Mouse (Mus musculus) heart, adult 18-20 months (tissue): Measurements from ENCODE around the gene Gkn2. TPM values are rescaled to one million over a fixed set of nuclear protein-coding genes. Genes with fewer than 3 reads are reported as not detected.
A peak's percentile ranks its signal among the peaks of the same experiment; 100 is the strongest.

Experiments
- DNase-seq, 2 experiments: peaks; one replicate each; pipeline ENCODE4 v3.0.0; 2021 to 2022; ENCODE audit warnings: mixed read lengths in 1 of 2
- long read RNA-seq, 2 experiments: library from polyadenylated mRNA; stranded (forward); transcript quantifications; one replicate each; pipeline ENCODE4 v2.0.0; 2021
- total RNA-seq, 2 experiments: library from RNA; stranded (reverse); gene quantifications; 2 replicates each; pipeline ENCODE4 v1.2.3; 2021

Gkn2 gene
- total RNA-seq = not detected
- long read RNA-seq, experiment 1 = 0 reads
- long read RNA-seq, experiment 2 = 0 reads

- DNase-seq = no peak
Observed at GRCm38 (mm10) chr6:87373057-87373456, at the start of gene Gkn2. TSS of gene Gkn2 (plus strand) at chr6:87373357.

- peak; percentile 21 to 64 for DNase-seq
Observed at GRCm38 (mm10) chr6:87323381-87323780, 49.8 kb upstream of the Gkn2 start.

- DNase-seq = no peak
Observed at GRCm38 (mm10) chr6:87326932-87327331, 46.2 kb upstream of the Gkn2 start.

DNA sequence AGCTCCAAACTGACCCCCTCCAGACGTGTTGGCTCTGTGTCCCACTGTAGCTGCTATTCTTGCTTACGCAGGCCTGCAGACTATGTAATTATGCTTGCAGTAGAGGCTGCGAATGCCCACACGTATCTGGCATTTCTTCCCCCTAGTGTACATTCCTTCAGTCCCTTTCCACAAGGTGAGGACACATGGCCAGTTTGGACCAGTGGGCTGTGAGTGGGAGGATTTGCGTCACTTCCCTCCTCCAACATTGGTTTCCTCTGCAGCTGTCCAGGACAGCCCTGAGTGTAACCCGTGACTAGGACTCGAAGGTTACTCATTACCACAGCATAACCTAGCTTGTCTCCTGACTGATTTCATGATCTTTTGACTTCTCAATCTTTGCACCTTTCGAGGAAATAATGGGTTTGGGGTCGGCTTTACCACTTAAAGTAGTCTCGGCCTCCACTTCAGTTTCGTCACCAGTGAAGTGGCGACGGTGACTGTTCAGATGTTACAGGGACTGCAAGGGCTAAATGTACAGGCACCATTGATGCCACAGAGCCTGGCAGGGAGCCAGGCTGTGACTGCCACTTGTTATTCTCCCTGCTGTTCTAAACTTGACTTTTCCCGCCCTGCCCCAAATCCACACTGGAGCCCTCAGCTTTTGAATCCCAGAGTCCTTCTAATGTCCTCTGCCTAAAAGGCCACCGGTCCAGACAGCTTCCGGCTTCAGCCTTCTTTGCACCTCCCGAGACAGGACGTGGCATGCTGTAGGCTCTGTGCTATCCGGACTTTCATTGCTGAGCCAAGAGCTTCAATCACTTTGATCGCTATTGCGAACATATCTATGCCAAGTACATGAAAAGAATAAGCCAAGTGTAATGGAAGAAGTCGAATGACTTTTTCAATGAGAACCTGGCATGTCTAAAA lies 44.6 kb upstream of the Gkn2 start:
- DNase-seq = no peak

- no peak for DNase-seq
Observed at GRCm38 (mm10) chr6:87332380-87332779, 40.8 kb upstream of the Gkn2 start.

- DNase-seq = peak; percentile 18 to 57
Observed at GRCm38 (mm10) chr6:87334361-87335090, 38.6 kb upstream of the Gkn2 start.

DNA sequence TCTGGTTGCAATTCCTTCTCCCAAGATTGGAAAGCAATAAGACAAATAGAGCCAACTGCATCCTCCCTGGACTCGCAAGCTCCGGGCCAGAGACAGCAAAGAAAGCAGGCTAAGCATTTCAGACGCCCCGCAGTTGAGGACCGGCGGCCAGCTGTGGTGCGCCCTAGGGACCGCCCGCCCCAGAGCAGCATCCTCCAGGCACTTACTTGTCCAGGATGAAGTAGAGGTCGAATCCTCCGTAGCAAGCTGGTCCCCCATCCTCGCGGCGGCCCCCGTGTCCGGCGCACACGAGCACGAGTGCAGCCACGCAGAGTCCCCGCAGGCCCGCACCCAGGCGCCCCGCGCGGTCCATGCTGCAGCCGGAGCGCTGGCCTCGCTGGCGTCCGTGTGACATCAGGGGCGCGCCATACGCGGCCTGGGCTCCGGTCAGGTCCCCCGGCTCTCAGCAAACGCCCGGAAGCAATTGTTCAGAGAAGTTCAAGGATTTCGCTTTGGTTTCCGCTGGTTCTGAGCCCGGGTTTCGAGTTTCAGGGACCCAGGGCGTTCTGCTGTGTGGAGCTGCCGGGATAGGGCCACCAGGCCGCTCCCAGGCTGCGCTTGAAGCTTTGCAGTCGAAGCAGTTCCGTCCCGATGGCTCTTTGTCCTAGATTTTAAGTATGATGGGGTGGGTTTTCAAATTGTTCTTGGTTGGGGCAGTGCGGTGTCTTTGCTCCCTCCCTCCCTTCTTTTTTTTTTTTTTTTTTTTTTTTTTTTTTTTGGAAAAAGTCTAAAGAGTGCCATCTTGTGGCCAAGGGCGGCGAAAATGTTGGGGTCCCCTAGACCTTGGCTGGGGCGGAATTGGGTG lies 37.8 kb upstream of the Gkn2 start, which contains the start of gene Antxr1:
TSS of gene Antxr1 (minus strand) at position 731 of the 844 bp plus-strand sequence.
- DNase-seq = peak; percentile 49 to 71

- no peak for DNase-seq
Observed at GRCm38 (mm10) chr6:87335935-87336295, 37.2 kb upstream of the Gkn2 start.

DNA sequence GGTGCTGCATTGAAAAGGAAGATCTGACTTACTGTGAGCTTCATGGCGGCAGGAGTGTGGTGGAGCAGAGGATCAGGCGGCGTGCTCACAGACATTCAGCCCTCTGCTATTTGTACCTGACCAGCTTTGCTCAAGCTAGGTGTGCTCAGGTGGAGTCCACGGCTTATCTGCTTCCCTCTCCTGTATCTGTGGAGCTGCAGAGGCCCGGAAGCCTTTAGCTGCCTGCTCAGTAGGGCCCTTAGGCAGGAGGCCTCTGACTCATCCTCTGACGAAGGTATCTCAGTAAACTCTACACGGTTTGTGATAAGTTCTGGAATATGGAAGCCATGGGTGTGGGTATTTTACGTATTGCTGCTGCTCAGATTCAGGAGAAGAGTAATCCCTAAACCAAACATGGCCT lies 22.3 kb upstream of the Gkn2 start, which contains the start of gene Gkn1:
TSS of gene Gkn1 (minus strand) at position 114 of the 400 bp plus-strand sequence.
- no peak for DNase-seq

- DNase-seq = peak in 1 of 2 experiments; percentile 15
Observed at GRCm38 (mm10) chr6:87354441-87354840, 18.7 kb upstream of the Gkn2 start.

DNA sequence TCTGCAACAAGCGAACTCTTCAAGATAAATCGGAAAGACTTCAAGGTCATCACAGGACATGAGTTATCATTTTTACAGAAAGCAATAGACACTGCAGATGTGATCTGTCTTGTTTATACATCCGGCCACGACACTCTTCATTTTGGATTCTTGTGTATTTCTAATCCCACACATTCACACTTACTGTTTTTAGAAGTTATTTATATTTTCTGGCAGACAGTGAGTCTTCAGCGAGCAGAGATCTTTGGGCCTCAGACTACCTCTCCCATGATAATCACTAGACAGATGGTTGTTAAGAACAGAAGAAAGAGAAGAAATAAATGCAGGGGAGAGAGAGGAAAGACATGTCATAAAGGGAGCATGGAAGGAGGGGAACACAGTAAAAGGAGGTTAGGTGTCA lies 3.9 kb upstream of the Gkn2 start:
- DNase-seq = no peak

- peak in 1 of 2 experiments; percentile 36 for DNase-seq
Observed at GRCm38 (mm10) chr6:87383926-87384691, 11.0 kb downstream of the Gkn2 start.

DNA sequence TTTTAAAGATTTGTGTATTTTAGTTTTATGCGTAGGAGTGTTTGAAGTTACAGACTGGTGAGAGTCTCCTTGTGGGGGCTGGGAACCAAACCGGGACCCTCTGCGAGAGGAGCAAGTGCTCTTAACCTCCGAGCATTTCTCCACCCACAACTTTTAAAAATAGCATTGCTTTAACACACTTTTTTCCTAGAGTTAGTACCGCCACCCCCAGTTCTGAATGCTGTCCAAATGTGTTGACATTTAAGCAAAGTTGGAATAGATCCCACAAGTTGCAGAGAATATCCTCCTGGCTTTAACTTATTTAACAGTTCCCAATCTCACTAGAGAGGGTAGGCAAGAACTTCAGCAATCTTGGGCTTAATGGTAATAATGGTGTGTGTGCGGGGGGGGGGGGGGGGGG lies 11.6 kb downstream of the Gkn2 start:
- no peak for DNase-seq

GRCm38 (mm10) chr6:87386203-87386602 lies 13.0 kb downstream of the Gkn2 start:
- DNase-seq = peak; percentile 52 to 82

DNA sequence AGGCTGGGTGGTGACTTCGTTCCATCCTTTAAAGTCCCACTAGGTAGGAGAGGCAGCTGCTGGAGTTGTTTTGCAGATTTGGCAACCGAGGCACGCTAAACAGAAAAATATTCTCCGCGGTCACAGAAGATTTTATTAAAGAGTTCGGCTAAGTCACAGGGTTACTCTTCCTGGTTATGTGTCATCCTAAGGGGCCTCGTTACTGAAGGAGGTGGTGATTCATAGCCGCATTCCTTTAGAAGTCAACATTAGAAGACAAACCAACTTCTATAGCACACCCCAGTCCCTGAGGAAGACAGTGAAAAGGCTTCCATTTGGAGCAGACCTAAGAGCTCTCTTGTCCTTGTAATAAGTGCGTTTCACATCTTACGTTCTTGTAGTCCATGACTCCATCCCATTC lies 13.5 kb downstream of the Gkn2 start:
- no peak for DNase-seq

DNA sequence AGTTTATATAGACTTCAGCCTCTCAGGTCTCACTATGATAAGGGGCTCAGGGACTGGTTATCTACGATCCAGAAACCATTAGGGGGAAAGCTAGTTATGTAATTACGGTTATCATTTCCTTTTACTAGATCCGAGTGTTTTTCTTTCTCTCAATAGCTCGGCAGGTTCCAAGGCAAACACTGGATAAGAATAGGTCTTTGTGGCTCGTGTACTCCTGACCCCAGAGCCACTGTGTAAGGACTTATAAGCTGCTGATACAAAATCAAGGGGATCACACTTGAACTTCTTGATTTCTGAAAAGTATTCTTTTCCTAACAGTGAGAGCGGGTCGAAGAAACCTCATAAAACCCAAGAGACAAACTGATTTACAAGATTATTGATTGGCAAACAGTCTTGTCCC lies 15.7 kb downstream of the Gkn2 start, which contains the start of gene Gkn3:
TSS of gene Gkn3 (minus strand) at position 59 of the 400 bp plus-strand sequence.
- DNase-seq = no peak

- no peak for DNase-seq
Observed at GRCm38 (mm10) chr6:87389455-87389989, 16.4 kb downstream of the Gkn2 start.

DNA sequence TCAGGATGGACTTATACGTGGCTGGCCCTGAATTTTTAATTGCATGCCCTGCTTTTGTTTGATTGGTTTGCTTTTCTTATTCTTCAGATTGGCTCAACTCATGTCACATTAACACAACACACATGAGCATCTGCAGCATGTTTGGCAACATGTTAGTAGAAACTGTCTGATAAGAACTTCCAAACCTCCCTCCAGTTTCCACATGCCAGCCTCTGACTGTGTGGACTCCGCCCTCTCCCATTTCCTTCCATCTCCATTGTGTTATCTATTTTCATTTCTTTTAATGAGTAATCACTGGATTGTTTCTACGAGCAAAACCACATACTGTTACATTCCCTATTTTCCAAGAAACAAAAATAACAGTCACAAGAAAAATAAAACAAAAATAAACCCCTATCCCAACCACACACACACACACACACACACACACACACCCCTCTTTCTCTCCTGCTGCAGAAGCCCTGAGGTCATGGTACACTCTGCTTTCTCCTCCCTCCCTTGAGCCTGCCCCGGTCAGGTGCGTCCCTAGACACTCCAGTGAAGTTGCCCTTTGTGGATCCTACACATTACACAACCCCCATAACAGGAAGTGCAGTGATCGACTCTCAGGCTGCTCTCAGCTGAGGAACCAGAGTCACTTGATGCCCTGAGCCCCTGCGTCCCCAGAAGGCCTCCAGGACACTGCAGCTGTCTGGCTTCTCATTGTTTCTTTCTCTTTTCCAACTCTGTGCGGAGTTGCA lies 20.5 kb downstream of the Gkn2 start:
- no peak for DNase-seq

GRCm38 (mm10) chr6:87394783-87395182 lies 21.6 kb downstream of the Gkn2 start:
- DNase-seq = no peak

DNA sequence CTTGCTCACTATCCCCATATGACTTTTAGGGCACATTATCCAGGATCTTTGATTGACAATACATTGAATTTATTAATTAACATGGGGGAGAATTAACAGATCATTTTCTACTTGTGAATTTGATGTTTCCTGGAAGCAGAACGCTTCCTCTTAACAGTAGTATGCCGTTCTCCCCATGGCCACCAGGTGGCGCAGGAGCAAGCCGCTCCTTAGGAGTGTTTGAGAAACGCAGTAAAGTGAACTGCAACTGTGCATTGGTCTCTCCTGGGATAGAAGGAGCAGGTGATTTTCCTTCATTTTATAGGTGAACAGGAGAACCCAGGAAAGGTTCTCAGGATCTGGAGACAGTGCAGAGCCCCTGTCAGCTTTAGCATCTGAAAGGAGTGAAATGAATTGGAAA lies 26.0 kb downstream of the Gkn2 start:
- peak; percentile 51 to 87 for DNase-seq
